ENCODE assay signal across 8 mouse cellular contexts in the genomic region with DNA sequence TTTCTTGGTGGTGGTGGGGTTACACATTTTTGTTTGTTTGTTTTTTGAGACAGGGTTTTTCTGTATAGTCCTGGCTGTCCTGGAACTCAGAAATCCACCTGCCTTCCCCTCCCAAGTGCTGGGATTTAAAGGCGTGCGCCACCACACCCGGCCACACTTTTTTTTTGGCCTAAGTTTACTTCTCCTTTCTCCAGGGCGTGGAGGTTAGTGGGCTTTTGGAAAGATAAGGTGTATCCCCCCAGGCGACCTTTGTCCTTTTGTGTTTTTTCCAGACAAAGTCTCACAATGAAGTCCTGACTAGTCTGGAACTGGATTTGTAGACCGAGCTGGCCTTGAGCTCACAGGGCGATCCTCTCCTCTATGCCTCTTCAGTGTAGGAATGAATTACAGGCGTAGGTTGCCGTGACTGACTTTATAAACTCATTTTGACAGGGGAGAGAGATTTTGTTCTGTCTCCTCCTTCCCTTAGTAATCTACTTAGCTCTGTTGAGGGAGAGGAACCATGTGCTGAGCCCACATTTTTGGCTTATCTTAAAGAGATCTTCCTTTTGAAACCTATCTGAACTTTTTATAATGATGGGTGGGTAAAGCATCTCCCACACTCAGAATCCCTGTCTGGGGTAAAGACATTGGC. TPM values are rescaled to one million over a fixed set of nuclear protein-coding genes. Genes with fewer than 3 reads are reported as not detected.
DNase-seq lines count a peak whose midpoint lies in the region; ATAC-seq and TF ChIP-seq lines count a peak whose summit lies in the region.

No protein-coding gene starts in this region.

- H3K4me1 ChIP-seq in kidney, postnatal 0 days (replicated peaks; ENCODE audit: insufficient read depth, low read length), result peaks cover 22% of the 10 kb centered on the region
- peaks cover 4% of the 10 kb centered on the region for H3K4me1 ChIP-seq in bone marrow, adult 2 months (ENCODE audit: control insufficient read depth, insufficient read depth, low read length)
- peaks cover 20% of the 10 kb centered on the region for H3K4me1 ChIP-seq in hindbrain, embryonic 11.5 days (replicated peaks; ENCODE audit: control insufficient read depth, insufficient read depth, low read length)
- peaks cover 59% of the 10 kb centered on the region for H3K4me1 ChIP-seq in midbrain, embryonic 15.5 days

- peak overlapping the region; percentile 99 for H3K27ac ChIP-seq in kidney, postnatal 0 days
- peak overlapping the region; percentile 95 for H3K27ac ChIP-seq in bone marrow, adult 2 months (ENCODE audit: control insufficient read depth, insufficient read depth, low read depth, low read length, poor library complexity)
- H3K27ac ChIP-seq in hindbrain, embryonic 11.5 days (ENCODE audit: low read depth, low read length), result no peak overlapping the region
- no peak overlapping the region for H3K27ac ChIP-seq in midbrain, embryonic 15.5 days

- peaks cover 2% of the 10 kb centered on the region for H3K36me3 ChIP-seq in kidney, postnatal 0 days (ENCODE audit: insufficient read depth, low read length)
- no peaks in the 10 kb centered on the region for H3K36me3 ChIP-seq in hindbrain, embryonic 11.5 days (ENCODE audit: control insufficient read depth, insufficient read depth, low read length)
- peaks cover 3% of the 10 kb centered on the region; the same call in 1 of the 2 replicates for H3K36me3 ChIP-seq in midbrain, embryonic 15.5 days (replicated peaks)

- H3K27me3 ChIP-seq in kidney, postnatal 0 days (ENCODE audit: insufficient read depth, low read length), result no peaks in the 10 kb centered on the region
- H3K27me3 ChIP-seq in hindbrain, embryonic 11.5 days (ENCODE audit: control insufficient read depth, insufficient read depth, low read length), result no peaks in the 10 kb centered on the region
- H3K27me3 ChIP-seq in midbrain, embryonic 15.5 days (replicated peaks), result no peaks in the 10 kb centered on the region

- WGBS in kidney, postnatal 0 days, result 43% methylated on average over 9 of the region's 9 CpGs
- 19% methylated on average over 9 of the region's 9 CpGs for WGBS in bone marrow, adult 2 months
- WGBS in hindbrain, embryonic 11.5 days, result 26% methylated on average over 9 of the region's 9 CpGs
- whole genome bisulfite sequencing in midbrain, embryonic 15.5 days, result 28% methylated on average over 9 of the region's 9 CpGs

- no peak for TF ChIP-seq POLR2A in bone marrow, adult 2 months (IDR thresholded peaks at IDR 0.05; ENCODE audit: borderline replicate concordance, control insufficient read depth, low read depth, low read length)

- H3K9me3 ChIP-seq in kidney, postnatal 0 days (replicated peaks; ENCODE audit: low read length), result no peaks in the 10 kb centered on the region
- H3K9me3 ChIP-seq in hindbrain, embryonic 11.5 days (ENCODE audit: control insufficient read depth, low read length), result no peaks in the 10 kb centered on the region
- H3K9me3 ChIP-seq in midbrain, embryonic 15.5 days, result no peaks in the 10 kb centered on the region

- no peak for DNase-seq in kidney, postnatal 0 days (ENCODE audit: low spot score)
- no peak for DNase-seq in kidney, adult 11 months
- DNase-seq in hindbrain, embryonic 11.5 days (ENCODE audit: low spot score), result no peak
- no peak for DNase-seq in retina, embryonic 14.5 days (ENCODE audit: low spot score)
- DNase-seq in right cerebral cortex, postnatal 4 days, result no peak
- no peak for DNase-seq in urinary bladder, postnatal 14 days (ENCODE audit: low spot score)

- ATAC-seq in kidney, postnatal 0 days (replicated peaks; ENCODE audit: low FRiP score, low read depth), result no peak
- no peak for ATAC-seq in hindbrain, embryonic 11.5 days (ENCODE audit: low FRiP score)
- no peak for ATAC-seq in midbrain, embryonic 15.5 days (replicated peaks)

- peak overlapping the region; percentile 77 for H3K4me2 ChIP-seq in kidney, postnatal 0 days (ENCODE audit: low read length)
- peak overlapping the region; percentile 41; the same call in 1 of the 2 replicates for H3K4me2 ChIP-seq in hindbrain, embryonic 11.5 days (replicated peaks; ENCODE audit: low read depth, low read length)
- peak overlapping the region; percentile 87 for H3K4me2 ChIP-seq in midbrain, embryonic 15.5 days

- TF ChIP-seq CTCF in kidney, postnatal 0 days (IDR thresholded peaks at IDR 0.05; ENCODE audit: low read depth), result no peak
- no peak for TF ChIP-seq CTCF in bone marrow, adult 2 months (IDR thresholded peaks at IDR 0.05; ENCODE audit: control insufficient read depth, insufficient read depth, low read length)

- peak overlapping the region; percentile 87; the same call in 1 of the 2 replicates for H3K9ac ChIP-seq in kidney, postnatal 0 days (ENCODE audit: low read depth, low read length)
- no peak overlapping the region for H3K9ac ChIP-seq in hindbrain, embryonic 11.5 days (ENCODE audit: low read depth, low read length)
- H3K9ac ChIP-seq in midbrain, embryonic 15.5 days, result no peak overlapping the region

- no peak overlapping the region for H3K4me3 ChIP-seq in kidney, postnatal 0 days (replicated peaks; ENCODE audit: low read depth, low read length)
- no peak overlapping the region for H3K4me3 ChIP-seq in bone marrow, adult 2 months (replicated peaks; ENCODE audit: control insufficient read depth, low read depth, low read length)
- peak overlapping the region; percentile 79; the same call in 1 of the 2 replicates for H3K4me3 ChIP-seq in hindbrain, embryonic 11.5 days (ENCODE audit: low read depth, low read length)
- H3K4me3 ChIP-seq in midbrain, embryonic 15.5 days, result no peak overlapping the region

RNA-seq across cellular contexts. Expression of gene Baz2a, which starts 3.7 kb away (rescaled TPM):
- 9.8 and 11.3 TPM in 2 replicates for polyA plus RNA-seq in kidney, postnatal 0 days (2015; fragmentation: Nextera tagmentation; extraction: Ambion mirVana)
- polyA plus RNA-seq in bone marrow, adult 2 months (2011; ENCODE audit: insufficient read depth, insufficient read length, low replicate concordance, missing spikeins), result 31.8 and 64.0 TPM in 2 replicates
- polyA plus RNA-seq in hindbrain, embryonic 11.5 days (2014; fragmentation: Nextera tagmentation; extraction: Ambion mirVana), result 20.0 and 37.6 TPM in 2 replicates
- 9.2 and 10.9 TPM in 2 replicates for polyA plus RNA-seq in midbrain, embryonic 15.5 days (2015; fragmentation: Nextera tagmentation; extraction: Ambion mirVana)

RNA-seq across cellular contexts. Expression of gene Atp5b, which starts 12.0 kb away (rescaled TPM):
- polyA plus RNA-seq in kidney, postnatal 0 days (2015; fragmentation: Nextera tagmentation; extraction: Ambion mirVana), result 3,631 and 3,848 TPM in 2 replicates
- 369 and 567 TPM in 2 replicates for polyA plus RNA-seq in bone marrow, adult 2 months (2011; ENCODE audit: insufficient read depth, insufficient read length, low replicate concordance, missing spikeins)
- 2,416 and 2,461 TPM in 2 replicates for polyA plus RNA-seq in hindbrain, embryonic 11.5 days (2014; fragmentation: Nextera tagmentation; extraction: Ambion mirVana)
- 2,030 and 2,053 TPM in 2 replicates for polyA plus RNA-seq in midbrain, embryonic 15.5 days (2015; fragmentation: Nextera tagmentation; extraction: Ambion mirVana)

RNA-seq across cellular contexts. Expression of gene Ptges3, which starts 36.4 kb away (rescaled TPM):
- polyA plus RNA-seq in kidney, postnatal 0 days (2015; fragmentation: Nextera tagmentation; extraction: Ambion mirVana), result 467 and 468 TPM in 2 replicates
- polyA plus RNA-seq in bone marrow, adult 2 months (2011; ENCODE audit: insufficient read depth, insufficient read length, low replicate concordance, missing spikeins), result 102 and 168 TPM in 2 replicates
- polyA plus RNA-seq in hindbrain, embryonic 11.5 days (2014; fragmentation: Nextera tagmentation; extraction: Ambion mirVana), result 590 and 626 TPM in 2 replicates
- polyA plus RNA-seq in midbrain, embryonic 15.5 days (2015; fragmentation: Nextera tagmentation; extraction: Ambion mirVana), result 351 and 372 TPM in 2 replicates

RNA-seq across cellular contexts. Expression of gene Naca, which starts 59.7 kb away (rescaled TPM):
- 769 and 820 TPM in 2 replicates for polyA plus RNA-seq in kidney, postnatal 0 days (2015; fragmentation: Nextera tagmentation; extraction: Ambion mirVana)
- polyA plus RNA-seq in bone marrow, adult 2 months (2011; ENCODE audit: insufficient read depth, insufficient read length, low replicate concordance, missing spikeins), result 429 and 585 TPM in 2 replicates
- polyA plus RNA-seq in hindbrain, embryonic 11.5 days (2014; fragmentation: Nextera tagmentation; extraction: Ambion mirVana), result 858 and 879 TPM in 2 replicates
- polyA plus RNA-seq in midbrain, embryonic 15.5 days (2015; fragmentation: Nextera tagmentation; extraction: Ambion mirVana), result 473 and 476 TPM in 2 replicates

Comparison
In these comparisons a context has a peak if more than half of its experiments do, and no peak if none do; other contexts are left out.
1. H3K27ac ChIP-seq: peak in kidney, postnatal 0 days (single experiment) and bone marrow, adult 2 months (single experiment); none in hindbrain, embryonic 11.5 days (single experiment) and midbrain, embryonic 15.5 days (single experiment).
2. Peak in every context shown above with its lines, with median percentiles within 50 percentile points of each other: H3K4me2 ChIP-seq.